ENCODE assay signal across 13 mouse cellular contexts in the genomic region with DNA sequence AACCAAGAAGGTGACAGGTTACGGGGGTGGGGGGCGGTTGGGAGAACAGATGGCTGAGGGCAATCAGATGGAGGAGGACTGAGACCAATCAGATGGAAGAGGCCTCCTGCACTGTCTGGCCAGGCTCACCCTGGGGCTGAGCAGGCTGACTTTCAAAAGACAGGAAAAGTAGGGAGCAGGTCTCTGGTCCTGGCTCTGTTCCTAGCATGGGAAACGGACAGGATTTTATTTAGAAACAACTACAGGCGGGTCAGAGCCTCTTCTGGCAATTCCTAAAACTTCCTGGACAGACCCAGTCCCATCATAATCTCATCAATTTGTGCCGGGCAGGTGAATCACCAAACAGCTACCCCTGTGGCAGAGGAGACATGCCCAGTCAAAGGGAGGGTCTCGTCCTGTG.
DNase-seq lines count a peak whose midpoint lies in the region; ATAC-seq and TF ChIP-seq lines count a peak whose summit lies in the region.
"Had no signal": no experiment of that assay in that cellular context is flagged by ENCODE, and none has a peak within 500 bp of the region (broad histone marks: within the 10 kb centered on the region; RNA-seq: fewer than 3 reads in every experiment).

No protein-coding gene starts in this region.

- no peak overlapping the region for H3K4me2 ChIP-seq in heart, postnatal 0 days (ENCODE audit: low read depth, low read length)
- H3K4me2 ChIP-seq in hindbrain, postnatal 0 days (ENCODE audit: low read depth, low read length): no peak overlapping the region

- H3K9me3 ChIP-seq in heart, postnatal 0 days (replicated peaks; ENCODE audit: control insufficient read depth, low read length): no peaks in the 10 kb centered on the region
- H3K9me3 ChIP-seq in hindbrain, postnatal 0 days (ENCODE audit: low read length): no peaks in the 10 kb centered on the region
- H3K9me3 ChIP-seq: G1E; limb, embryonic 15.5 days; megakaryocyte, embryonic 14.5 days had no signal

- H3K27me3 ChIP-seq in heart, postnatal 0 days (ENCODE audit: control insufficient read depth, insufficient read depth, low read length): no peaks in the 10 kb centered on the region
- H3K27me3 ChIP-seq in hindbrain, postnatal 0 days (ENCODE audit: insufficient read depth, low read length): no peaks in the 10 kb centered on the region
- H3K27me3 ChIP-seq: megakaryocyte, embryonic 14.5 days had no signal

- ATAC-seq in heart, postnatal 0 days (ENCODE audit: insufficient read depth, low read depth): no peak
- no peak for ATAC-seq in hindbrain, postnatal 0 days
- ATAC-seq: intestine, embryonic 16.5 days had no signal

- no peak for TF ChIP-seq POLR2A in cortical plate, adult 2 months (IDR thresholded peaks at IDR 0.05; ENCODE audit: extremely low read depth, insufficient read depth, low read length)

- no peak for TF ChIP-seq EP300 in heart, postnatal 0 days (IDR thresholded peaks at IDR 0.05; ENCODE audit: low read depth)

- DNase-seq in cerebellum, adult 18-20 months: peak; percentile 29 to 42
- DNase-seq in cerebellum, adult 11-12 months: no peak
- no peak for DNase-seq in heart, postnatal 0 days (ENCODE audit: low spot score)
- no peak for DNase-seq in heart, postnatal 4 days
- no peak for DNase-seq in hindbrain, postnatal 0 days (ENCODE audit: low spot score)
- no peak for DNase-seq in embryo, embryonic 10 days (ENCODE audit: low spot score)
- no peak for DNase-seq in right cerebral cortex, postnatal 10 days (ENCODE audit: low spot score in 2 of 2)
- DNase-seq: cerebellum, adult 11 months had no signal

- 64% methylated on average over 6 of the region's 6 CpGs for WGBS in heart, postnatal 0 days
- 45% methylated on average over 6 of the region's 6 CpGs for WGBS in hindbrain, postnatal 0 days

- H3K4me1 ChIP-seq in heart, postnatal 0 days (ENCODE audit: control insufficient read depth, insufficient read depth): peaks cover 85% of the 10 kb centered on the region
- peaks cover 47% of the 10 kb centered on the region for H3K4me1 ChIP-seq in cortical plate, adult 2 months (ENCODE audit: control insufficient read depth, insufficient read depth, low read length)
- H3K4me1 ChIP-seq in hindbrain, postnatal 0 days (ENCODE audit: insufficient read depth, low read length): peaks cover 52% of the 10 kb centered on the region

- H3K9ac ChIP-seq in heart, postnatal 0 days (replicated peaks; ENCODE audit: low read depth, low read length): peak overlapping the region; percentile 24
- no peak overlapping the region for H3K9ac ChIP-seq in hindbrain, postnatal 0 days (replicated peaks; ENCODE audit: low read length)
- H3K9ac ChIP-seq: limb, embryonic 15.5 days had no signal

- H3K27ac ChIP-seq in heart, postnatal 0 days (ENCODE audit: low read depth): peak overlapping the region; percentile 95
- H3K27ac ChIP-seq in cortical plate, adult 2 months (ENCODE audit: insufficient read depth, low read length): peak overlapping the region; percentile 43
- 0 out of 2 replicates have a peak overlapping the region, but pooled peaks have one; percentile 12 for H3K27ac ChIP-seq in hindbrain, postnatal 0 days
- H3K27ac ChIP-seq: limb, embryonic 15.5 days had no signal

- no peaks in the 10 kb centered on the region for H3K36me3 ChIP-seq in heart, postnatal 0 days (replicated peaks; ENCODE audit: control insufficient read depth, insufficient read depth, low read length)
- no peaks in the 10 kb centered on the region for H3K36me3 ChIP-seq in hindbrain, postnatal 0 days (ENCODE audit: insufficient read depth, low read length)
- H3K36me3 ChIP-seq: limb, embryonic 15.5 days had no signal

- no peak overlapping the region for H3K4me3 ChIP-seq in heart, postnatal 0 days (ENCODE audit: low read depth, low read length)
- no peak overlapping the region for H3K4me3 ChIP-seq in cortical plate, adult 2 months (ENCODE audit: insufficient read depth, low read length)
- no peak overlapping the region for H3K4me3 ChIP-seq in hindbrain, postnatal 0 days (ENCODE audit: low read length)
- H3K4me3 ChIP-seq: limb, embryonic 15.5 days; megakaryocyte, embryonic 14.5 days had no signal

- TF ChIP-seq CTCF in heart, postnatal 0 days (IDR thresholded peaks at IDR 0.05; ENCODE audit: low read depth): no peak
- no peak for TF ChIP-seq CTCF in cortical plate, adult 2 months (IDR thresholded peaks at IDR 0.05; ENCODE audit: extremely low read depth, insufficient read depth, low read length)
- no peak for TF ChIP-seq CTCF in hindbrain, postnatal 0 days (IDR thresholded peaks at IDR 0.05; ENCODE audit: low read depth)

Comparison
In these comparisons a context has a peak if more than half of its experiments do, and no peak if none do; other contexts are left out.
1. DNase-seq: peak in cerebellum, adult 18-20 months (2 of 2); none in cerebellum, adult 11-12 months (single experiment), heart, postnatal 0 days (single experiment), heart, postnatal 4 days (single experiment), hindbrain, postnatal 0 days (single experiment), embryo, embryonic 10 days (single experiment) and right cerebral cortex, postnatal 10 days (0 of 2).
2. H3K27ac ChIP-seq: peak in every context shown above with its lines; median percentile 95 in heart, postnatal 0 days; 43 in cortical plate, adult 2 months; 12 in hindbrain, postnatal 0 days.